Mouse (Mus musculus) testis, adult 2 months (tissue): Measurements from ENCODE around the gene Fyn.

ENCODE experiments used
- CTCF ChIP-seq: fragments of 200-500 bp; IDR thresholded peaks from 2 replicates; pipeline ENCODE4 v1.5.1; 2012; ENCODE audit warnings: low read depth, mild to moderate bottlenecking, inconsistent platforms, low read length, moderate library complexity; ENCODE audit not compliant: control insufficient read depth, insufficient read depth, insufficient replicate concordance
- POLR2A ChIP-seq: fragments of 200-500 bp; IDR thresholded peaks from 2 replicates; pipeline ENCODE4 v1.6.1; 2012; ENCODE audit warnings: low read depth, mild to moderate bottlenecking, inconsistent platforms, low read length, moderate library complexity; ENCODE audit not compliant: control insufficient read depth

- TF ChIP-seq POLR2A (no peak), CTCF (no peak)
Measured at GRCm38 (mm10) chr10:39580477-39580876, 211.8 kb downstream of the Fyn start.
